Mouse (Mus musculus): ENCODE data around the gene Ftsj3. TPM values are rescaled to one million over a fixed set of nuclear protein-coding genes. Genes with fewer than 3 reads are reported as not detected.

The Ftsj3 gene
- total RNA-seq (2017): 77.3 to 82.1 TPM (median 79.9 TPM) in 3 replicates

DNA sequence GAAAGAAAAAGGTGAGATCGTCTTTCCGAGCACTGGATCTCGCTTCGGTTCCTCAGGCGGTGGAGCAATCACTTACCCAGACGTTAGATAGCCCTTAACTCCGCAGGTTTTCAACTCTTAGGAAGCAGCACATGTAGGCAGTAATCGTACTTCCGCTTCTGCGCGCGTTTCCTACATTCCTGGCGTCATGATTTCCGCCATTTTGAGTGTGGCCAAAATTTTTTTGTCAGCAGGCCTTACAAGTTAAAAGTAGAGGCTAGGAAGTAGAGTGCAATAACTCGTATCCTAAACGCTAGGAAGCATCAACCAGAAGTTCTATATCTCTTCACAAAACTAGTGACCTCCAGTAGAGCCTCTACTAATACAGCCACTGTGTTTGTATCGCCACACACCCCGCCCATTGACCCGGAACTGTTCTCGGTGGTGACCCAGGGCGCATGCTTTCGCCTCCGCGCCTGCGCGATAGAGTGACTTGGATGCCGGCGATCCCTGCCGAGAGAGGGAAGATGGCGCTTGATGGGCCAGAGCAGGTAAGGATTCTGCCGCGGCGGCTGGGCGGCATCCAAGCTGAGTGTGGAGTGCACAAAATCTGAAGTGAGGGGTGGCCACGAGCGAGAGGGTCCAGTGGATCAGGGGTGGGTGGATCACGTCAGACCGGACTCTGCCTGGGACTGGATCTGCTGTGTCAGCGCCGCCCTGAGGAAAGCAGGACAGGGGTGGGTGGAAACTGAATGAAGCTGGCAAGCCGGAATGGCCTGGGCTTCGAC is at the start of gene Ftsj3, which contains the start of gene Psmc5:
Gene Ftsj3, minus strand, starts transcription at position 395 of the 767 bp plus-strand sequence.
Gene Psmc5, plus strand, starts transcription at position 470 of the 767 bp plus-strand sequence.
- peak; percentile 94 for ATAC-seq (replicated peaks; ENCODE audit: insufficient number of reproducible peaks, low FRiP score, low TSS enrichment, poor library complexity, severe bottlenecking)

GRCm38 (mm10) chr11:106305348-106306064 is 49.6 kb upstream of the Ftsj3 start:
- peak; percentile 76 for ATAC-seq (replicated peaks; ENCODE audit: insufficient number of reproducible peaks, low FRiP score, low TSS enrichment, poor library complexity, severe bottlenecking)

DNA sequence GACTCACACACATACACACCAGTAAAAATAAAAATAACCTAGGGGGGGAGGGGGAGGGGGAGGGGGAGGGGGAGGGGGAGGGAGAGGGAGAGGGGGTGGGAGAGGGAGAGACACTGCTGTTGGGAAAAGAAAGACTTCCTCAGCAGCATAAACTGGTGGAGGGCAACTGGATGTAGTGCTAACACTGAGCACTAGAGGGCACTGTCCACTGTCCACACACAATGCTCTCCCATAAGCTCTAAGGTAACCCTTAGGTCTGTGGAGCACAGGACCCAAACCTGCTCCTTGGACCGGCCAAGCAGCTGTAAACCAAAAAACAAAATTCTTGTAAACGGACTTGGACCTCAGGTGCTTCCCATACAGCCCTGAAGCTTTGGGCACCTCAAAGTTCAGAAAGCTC is 46.8 kb upstream of the Ftsj3 start:
- ATAC-seq (replicated peaks; ENCODE audit: insufficient number of reproducible peaks, low FRiP score, low TSS enrichment, poor library complexity, severe bottlenecking): peak; percentile 84

GRCm38 (mm10) chr11:106301765-106302164 is 45.9 kb upstream of the Ftsj3 start, which contains the start of gene Gh:
Gh (minus strand) TSS chr11:106301865.
- ATAC-seq (replicated peaks; ENCODE audit: insufficient number of reproducible peaks, low FRiP score, low TSS enrichment, poor library complexity, severe bottlenecking): no peak

GRCm38 (mm10) chr11:106291861-106292260 is 36.0 kb upstream of the Ftsj3 start:
- no peak for ATAC-seq (replicated peaks; ENCODE audit: insufficient number of reproducible peaks, low FRiP score, low TSS enrichment, poor library complexity, severe bottlenecking)

DNA sequence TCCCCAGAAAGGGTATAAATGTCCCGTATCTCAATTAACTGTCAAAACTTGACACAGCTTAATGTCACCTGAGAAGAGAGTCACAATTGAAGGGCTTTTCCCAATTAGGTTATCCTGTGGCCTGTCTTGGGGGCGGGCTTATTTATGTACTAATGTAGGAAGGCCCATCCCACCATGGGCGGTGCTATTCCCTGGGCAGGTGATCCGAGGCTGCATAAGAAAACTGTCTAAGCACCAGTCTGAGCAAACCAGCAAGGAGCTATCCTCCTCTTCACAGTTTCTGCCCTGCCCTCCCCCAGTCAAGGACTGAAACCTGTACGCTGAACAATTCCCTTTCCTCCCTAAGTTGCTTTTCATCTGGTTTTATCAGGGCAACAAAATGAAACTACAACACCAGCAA is 34.5 kb upstream of the Ftsj3 start:
- ATAC-seq (replicated peaks; ENCODE audit: insufficient number of reproducible peaks, low FRiP score, low TSS enrichment, poor library complexity, severe bottlenecking): no peak

DNA sequence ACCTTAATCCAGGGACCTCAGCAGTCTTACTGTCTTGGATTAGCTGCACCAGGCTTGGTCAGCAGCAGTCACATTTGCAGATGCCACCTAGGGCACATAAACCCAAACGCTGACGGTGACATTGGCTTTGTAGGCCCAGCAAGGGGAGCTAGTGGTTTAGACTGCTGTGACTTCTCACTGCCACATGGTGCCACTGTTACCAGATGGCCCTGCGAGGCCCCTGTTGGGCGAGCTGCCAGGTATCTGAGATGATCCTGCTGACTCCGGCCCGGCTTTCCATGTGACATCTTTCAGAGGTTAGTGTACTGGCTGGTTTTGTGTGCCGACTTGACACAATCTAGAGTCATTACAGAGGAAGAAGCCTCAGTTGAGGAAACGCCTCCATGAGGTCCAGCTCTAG is 33.5 kb upstream of the Ftsj3 start:
- no peak for ATAC-seq (replicated peaks; ENCODE audit: insufficient number of reproducible peaks, low FRiP score, low TSS enrichment, poor library complexity, severe bottlenecking)

GRCm38 (mm10) chr11:106286987-106287386 is 31.1 kb upstream of the Ftsj3 start:
- no peak for ATAC-seq (replicated peaks; ENCODE audit: insufficient number of reproducible peaks, low FRiP score, low TSS enrichment, poor library complexity, severe bottlenecking)

DNA sequence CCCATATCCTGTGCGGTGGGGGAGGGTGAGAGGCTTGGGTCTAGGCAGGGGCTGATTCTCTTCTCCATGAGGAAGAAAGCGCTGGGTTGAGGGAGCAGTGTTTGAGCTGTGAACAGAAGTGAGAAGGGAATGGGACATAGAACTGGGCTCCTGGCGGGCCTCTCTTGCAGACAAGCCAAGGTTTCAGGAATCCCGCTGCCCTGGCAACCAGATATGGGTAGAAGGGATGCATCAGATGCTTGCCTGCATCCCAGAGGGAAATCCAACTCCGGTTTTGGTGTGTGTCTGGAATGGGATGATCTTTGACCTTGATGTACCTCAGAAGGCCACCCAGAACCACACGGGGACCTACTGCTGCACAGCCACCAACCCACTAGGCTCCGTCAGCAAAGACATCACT is 30.3 kb upstream of the Ftsj3 start:
- ATAC-seq (replicated peaks; ENCODE audit: insufficient number of reproducible peaks, low FRiP score, low TSS enrichment, poor library complexity, severe bottlenecking): no peak

DNA sequence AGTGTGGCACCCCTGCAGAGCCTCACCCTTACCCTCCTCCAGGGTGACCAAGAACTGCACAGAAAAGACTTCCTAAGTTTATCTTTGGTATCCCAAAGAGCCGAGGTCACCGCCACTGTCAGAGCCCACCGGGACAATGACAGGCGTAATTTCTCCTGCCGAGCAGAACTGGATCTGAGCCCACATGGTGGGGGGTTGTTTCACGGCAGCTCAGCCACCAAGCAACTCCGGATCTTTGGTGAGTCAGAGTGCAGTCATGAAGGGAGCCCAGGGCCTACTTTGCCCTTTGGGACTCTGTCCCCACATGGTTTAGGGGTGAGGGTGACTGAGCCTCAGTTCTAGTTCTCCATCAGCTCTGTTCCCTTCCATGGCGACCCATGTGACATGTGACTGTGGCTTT is 28.2 kb upstream of the Ftsj3 start:
- ATAC-seq (replicated peaks; ENCODE audit: insufficient number of reproducible peaks, low FRiP score, low TSS enrichment, poor library complexity, severe bottlenecking): no peak

DNA sequence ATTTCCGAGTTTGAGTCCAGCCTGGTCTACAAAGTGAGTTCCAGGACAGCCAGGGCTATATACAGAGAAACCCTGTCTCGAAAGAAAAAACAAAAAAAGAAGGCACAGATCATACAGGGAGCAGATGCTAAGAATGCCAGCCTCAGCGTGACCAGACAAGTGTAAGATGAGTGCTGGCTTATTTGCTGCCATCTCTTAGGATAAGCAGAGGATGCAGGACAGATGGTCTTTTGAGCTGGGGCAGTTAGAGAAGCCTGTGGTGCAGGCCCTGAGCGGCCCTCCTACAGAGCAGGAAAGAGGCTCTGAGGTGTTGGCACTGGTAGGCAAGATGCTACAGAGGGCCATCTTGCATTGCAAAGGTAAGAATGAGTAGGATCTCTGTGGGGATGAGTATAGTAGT is 27.5 kb upstream of the Ftsj3 start:
- ATAC-seq (replicated peaks; ENCODE audit: insufficient number of reproducible peaks, low FRiP score, low TSS enrichment, poor library complexity, severe bottlenecking): no peak

DNA sequence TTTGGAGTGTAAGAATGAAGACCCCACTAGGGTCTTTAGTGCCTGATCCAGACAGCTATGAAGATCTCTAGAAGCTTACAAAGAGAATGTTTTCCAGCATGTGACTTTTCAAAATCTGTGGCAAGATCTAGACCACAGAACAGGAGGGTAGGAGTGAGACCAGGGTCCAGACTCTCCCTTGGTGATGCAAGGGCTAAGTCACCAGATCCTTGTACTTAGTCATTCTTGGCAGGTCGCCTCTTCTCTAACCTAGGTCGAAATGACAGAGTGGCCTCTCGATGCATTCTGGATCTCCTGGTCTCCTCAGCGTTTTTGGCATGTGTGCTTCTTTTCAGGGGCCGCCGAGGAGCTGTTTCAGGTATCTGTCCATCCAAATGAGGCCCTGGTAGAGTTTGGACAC is 26.6 kb upstream of the Ftsj3 start:
- no peak for ATAC-seq (replicated peaks; ENCODE audit: insufficient number of reproducible peaks, low FRiP score, low TSS enrichment, poor library complexity, severe bottlenecking)

- ATAC-seq (replicated peaks; ENCODE audit: insufficient number of reproducible peaks, low FRiP score, low TSS enrichment, poor library complexity, severe bottlenecking): peak; percentile 75
These were observed 20.6 kb upstream of the Ftsj3 start, which contains the start of gene Tcam1 for GRCm38 (mm10) chr11:106276454-106276853. Tcam1 (plus strand) TSS chr11:106276672.

DNA sequence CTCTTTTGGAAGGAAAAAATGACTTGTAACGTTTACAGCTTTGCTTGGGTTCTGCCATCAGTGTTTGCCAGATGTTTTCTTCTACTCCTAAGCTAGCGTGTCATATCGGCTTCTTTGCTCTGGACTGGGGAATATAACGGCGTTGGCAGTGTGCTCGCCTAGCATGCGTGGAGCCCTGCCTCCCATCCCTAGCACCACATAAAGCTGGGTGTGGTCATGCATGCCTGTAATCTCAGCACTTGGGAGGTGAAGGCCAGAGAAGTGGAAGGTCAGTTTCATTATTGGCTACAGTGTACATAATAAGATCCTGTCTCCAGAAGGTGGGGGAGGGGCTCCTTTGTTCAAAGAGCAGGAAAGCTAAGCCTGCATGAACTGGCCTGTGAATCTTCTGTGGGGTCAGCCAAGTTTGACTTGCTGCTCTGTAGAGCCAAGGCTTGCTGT is 19.1 kb upstream of the Ftsj3 start:
- no peak for ATAC-seq (replicated peaks; ENCODE audit: insufficient number of reproducible peaks, low FRiP score, low TSS enrichment, poor library complexity, severe bottlenecking)

DNA sequence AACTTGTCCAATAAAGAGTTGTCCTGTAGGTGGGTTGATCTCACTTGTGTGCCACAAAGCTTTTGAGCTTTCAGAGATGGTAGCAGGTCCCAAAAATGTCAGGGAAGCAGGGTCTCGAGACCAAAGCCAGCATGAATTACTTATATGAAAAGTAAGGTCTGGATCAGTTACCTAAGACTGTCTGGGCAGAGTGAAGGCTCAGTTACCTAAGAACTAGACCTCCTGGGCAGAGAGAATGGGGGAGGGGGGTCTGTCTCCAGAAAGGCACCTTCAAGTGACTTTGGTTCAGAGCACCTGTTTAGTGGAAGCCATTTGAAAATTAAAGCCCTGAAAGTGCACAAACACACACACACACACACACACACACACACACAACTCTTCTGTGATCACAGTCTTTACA is 18.5 kb upstream of the Ftsj3 start:
- no peak for ATAC-seq (replicated peaks; ENCODE audit: insufficient number of reproducible peaks, low FRiP score, low TSS enrichment, poor library complexity, severe bottlenecking)

GRCm38 (mm10) chr11:106273811-106274210 is 17.9 kb upstream of the Ftsj3 start:
- no peak for ATAC-seq (replicated peaks; ENCODE audit: insufficient number of reproducible peaks, low FRiP score, low TSS enrichment, poor library complexity, severe bottlenecking)

DNA sequence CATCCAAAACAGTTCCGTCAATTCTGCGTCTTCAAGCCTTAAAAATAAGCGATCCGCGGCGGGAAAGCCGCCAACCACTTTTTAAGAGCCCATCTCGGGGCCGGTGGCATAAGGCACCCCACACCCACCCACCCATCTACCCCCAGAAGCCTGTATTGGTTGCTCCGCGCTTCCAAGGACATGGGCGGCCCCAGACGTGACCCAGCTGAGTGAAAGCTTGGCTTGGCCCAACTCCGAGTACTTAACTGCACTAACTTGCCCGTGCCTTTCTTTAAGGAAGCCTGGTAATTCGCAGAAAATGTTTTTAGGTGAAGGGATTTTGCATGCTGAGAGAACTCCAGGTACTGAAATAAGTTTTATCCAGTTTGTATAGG is 17.4 kb upstream of the Ftsj3 start:
- ATAC-seq (replicated peaks; ENCODE audit: insufficient number of reproducible peaks, low FRiP score, low TSS enrichment, poor library complexity, severe bottlenecking): no peak

DNA sequence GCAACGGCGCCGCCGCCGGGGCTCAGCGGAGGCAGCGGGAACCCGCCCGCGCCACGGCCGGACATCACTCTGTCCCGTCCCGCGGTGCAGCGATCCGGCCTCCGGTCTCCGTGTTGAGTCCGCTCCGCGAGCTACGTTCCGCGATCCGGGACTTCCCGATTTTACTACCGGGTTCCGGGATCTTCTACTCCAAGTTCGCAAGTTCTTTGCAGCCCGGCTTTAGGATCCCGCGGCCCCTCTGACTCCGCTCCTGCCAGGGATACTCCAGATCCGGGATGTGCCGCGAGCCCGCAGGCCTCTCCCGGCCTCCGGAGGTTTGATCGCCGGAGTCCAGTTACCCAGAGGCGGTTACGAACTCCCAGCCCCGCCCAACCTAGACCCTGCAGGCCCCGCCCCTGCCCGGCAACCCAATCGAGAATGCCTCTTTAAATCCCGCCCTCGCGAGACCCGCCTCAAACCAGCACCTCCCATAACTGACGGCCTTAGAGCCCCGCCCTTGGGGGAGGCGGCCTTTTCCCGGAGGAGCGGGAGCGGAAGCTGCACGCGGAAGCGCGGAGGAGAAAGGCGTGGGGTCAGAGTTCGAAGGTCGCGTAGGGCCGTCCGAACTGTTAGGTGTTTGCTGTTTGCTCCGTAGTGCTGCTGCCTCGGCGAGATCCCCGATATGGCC is 16.9 kb upstream of the Ftsj3 start, which contains the start of gene Smarcd2:
Gene Smarcd2, minus strand, starts transcription at position 329 of the 667 bp plus-strand sequence.
- peak; percentile 85 for ATAC-seq (replicated peaks; ENCODE audit: insufficient number of reproducible peaks, low FRiP score, low TSS enrichment, poor library complexity, severe bottlenecking)

All from monocyte, adult 5-6 weeks (primary cell).